Mouse (Mus musculus): ENCODE measurements at regions not wholly inside any gene's neighbourhood (a gene's known extent, or its start where the extent isn't known, plus 50 kb on each side); places are given as distances from the start of the nearest gene placed in this dataset.
A peak's percentile ranks its signal among the peaks of the same experiment; 100 is the strongest.

DNA sequence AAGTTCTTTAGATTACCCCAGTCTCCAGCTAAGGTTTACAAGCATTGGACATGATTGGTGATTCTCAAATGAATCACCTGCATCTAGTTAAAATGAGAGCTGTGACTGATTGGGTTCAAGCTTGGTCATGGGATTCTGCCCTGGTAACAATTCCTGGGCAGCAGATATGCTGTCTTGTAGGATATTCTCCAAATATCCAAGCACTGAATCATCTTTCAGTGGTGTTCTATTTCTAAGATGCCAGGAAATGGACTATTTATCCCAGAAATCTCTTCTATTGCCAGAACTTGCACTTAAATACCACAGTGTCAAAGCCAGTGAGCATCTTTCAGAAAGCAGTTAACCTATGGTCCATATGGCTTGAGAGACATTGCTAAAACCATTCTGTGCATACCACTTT lies 475.8 kb upstream of the Cdh11 start:
- no peak for DNase-seq (ENCODE audit: inconsistent age in 2 of 2, low spot score in 1 of 2)

DNA sequence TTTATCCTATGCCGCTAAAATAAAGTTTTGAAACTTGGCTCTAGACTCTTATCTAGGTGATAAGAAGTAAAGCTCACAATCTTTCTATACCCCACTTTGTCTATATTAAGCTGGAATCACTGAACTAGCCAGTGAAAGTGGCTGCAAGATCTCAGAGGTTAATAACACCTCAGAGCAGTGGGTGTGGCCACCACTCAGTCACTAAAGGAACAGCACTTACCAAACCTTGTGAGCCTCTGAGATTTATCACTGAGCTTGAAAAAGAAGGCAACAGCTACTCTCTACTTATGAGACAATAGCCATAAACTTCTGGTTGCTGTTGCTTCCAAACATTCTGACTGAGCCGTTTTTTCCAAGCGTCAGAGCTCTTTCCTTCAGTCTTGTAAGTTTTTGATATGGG lies 484.6 kb upstream of the Cdh11 start:
- DNase-seq (ENCODE audit: inconsistent age in 2 of 2, low spot score in 1 of 2): no peak

- no peak for DNase-seq (ENCODE audit: inconsistent age in 2 of 2, low spot score in 1 of 2)
Observed at GRCm38 (mm10) chr8:103270815-103271553, 485.5 kb upstream of the Cdh11 start.

DNA sequence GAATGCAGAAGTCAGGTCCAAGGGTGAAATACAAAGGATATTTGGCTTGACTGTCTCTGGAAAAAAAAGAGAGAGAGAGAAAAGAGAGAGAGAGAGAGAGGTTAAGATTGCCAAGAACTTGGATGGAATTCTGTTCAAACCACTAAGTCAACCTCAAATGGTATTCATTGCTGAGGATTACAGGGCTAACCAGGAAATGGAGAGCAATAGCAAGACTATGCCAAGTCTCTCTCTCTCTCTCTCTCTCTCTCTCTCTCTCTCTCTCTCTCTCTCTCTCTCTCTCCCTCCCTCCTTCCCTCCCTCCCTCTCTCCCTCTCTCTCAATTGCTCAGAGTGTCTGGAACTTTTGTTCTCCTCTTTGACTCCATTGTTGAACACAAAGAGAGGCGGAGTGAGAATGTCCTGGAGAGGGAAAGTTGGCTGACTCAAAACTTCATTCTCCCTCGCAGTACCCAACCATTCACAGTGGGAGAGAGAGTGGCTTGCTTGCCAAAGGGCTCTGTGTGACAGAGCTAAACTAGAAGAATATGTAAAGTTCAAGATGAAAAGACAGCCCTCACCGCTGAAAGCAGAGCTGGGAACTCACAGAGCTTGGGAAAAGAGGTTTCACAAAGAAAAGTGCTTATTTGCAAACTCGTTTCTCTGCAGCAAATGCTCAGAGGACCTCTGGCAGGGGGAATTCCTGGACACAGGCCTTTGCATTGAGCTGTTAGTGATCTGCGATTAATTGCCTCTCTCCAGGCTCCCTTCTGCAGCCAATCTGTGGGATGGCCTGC lies 487.1 kb upstream of the Cdh11 start:
- DNase-seq (ENCODE audit: inconsistent age in 2 of 2, low spot score in 1 of 2): no peak

DNA sequence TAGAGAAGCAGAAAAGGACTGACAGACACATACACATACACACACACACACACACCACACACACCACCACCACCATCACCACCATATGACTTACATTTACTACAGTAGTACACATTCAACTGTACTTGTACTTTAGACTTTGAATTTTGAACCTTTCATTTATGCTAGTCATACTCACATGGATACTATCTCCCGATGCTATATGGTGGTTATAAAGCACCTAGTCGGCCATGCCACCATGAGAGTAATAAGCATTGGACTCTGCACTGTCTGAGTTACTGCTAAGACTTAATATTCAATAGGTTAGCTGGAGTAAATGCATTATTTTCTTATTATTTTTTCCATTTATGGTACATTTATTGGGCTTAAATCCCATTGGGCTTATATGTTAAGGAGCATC lies 488.0 kb upstream of the Cdh11 start:
- DNase-seq (ENCODE audit: inconsistent age in 2 of 2, low spot score in 1 of 2): no peak

DNA sequence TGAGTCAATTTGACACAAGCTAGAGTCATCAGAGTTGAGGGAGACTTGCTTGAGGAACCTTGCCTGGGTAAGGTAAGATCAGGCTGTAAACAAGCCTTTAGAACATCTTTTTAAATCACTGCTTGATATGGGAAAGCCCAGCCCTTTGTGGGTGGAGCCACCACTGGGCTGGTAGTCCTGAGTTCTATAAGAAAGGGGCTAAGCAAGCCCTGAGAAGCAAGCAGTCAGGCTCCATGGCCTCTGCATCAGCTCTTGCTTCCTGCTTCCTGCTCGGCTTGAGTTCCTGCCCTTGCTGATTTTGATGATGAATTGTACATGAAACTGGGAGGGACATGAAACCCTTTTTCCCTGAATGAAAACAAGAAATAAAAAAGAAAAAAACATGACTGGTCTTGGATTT lies 496.4 kb upstream of the Cdh11 start:
- no peak for DNase-seq (ENCODE audit: inconsistent age in 2 of 2, low spot score in 1 of 2)

GRCm38 (mm10) chr8:103288561-103288974 lies 503.1 kb upstream of the Cdh11 start:
- DNase-seq (ENCODE audit: inconsistent age in 2 of 2, low spot score in 1 of 2): no peak

DNA sequence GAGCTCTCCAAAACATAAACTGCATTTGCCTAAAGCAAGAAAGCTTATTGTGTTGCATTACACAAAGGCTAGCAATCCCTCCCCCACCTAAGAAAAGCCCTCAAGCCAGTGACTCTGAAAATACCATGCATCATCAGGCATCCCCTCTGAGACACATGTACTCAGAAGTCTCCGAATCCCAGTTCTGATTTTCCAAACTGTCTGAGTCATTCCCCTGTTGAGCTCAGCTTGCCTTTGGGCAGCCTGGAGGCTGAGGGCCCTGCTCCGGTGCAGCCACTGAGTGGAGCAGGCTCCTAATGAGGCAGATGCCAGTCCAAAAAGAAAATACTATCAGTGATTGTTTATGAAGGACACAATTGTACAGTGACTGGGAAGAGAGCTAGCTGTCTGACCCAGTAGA lies 507.5 kb upstream of the Cdh11 start:
- DNase-seq (ENCODE audit: inconsistent age in 2 of 2, low spot score in 1 of 2): peak in 1 of 2 experiments; percentile 19

DNA sequence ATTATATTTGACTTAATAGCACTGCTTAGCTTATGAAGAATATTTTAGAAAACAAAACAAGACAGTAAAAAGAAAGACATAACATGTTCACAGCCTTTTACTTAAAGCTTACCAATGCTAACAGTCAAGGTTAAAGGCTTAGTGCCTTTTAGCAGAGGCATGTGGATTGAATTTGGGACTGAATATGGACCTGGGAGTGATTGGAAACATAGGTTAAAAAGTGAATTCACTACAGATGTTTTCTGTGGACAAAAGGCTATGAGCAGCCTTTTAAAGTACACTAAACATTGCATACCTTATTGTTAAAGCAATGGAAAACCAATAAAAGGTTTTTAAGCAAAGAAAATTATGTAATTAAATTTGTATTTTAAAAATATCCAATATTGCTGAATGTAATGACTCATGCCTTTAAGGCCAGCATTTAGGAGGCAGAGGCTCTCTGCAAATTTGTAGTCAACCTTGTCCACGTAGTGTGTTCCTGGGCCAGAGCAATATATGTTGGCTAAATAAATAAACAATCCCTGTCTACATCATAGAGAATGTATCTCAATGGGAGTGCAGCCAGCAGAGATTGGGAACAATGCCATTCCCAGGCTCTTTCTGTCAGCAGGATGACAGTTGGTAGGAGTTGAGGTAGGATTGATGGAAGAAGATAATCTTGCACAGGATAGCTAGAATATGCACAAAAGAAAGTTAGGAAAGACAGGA lies 521.2 kb upstream of the Cdh11 start:
- no peak for DNase-seq (ENCODE audit: inconsistent age in 2 of 2, low spot score in 1 of 2)

DNA sequence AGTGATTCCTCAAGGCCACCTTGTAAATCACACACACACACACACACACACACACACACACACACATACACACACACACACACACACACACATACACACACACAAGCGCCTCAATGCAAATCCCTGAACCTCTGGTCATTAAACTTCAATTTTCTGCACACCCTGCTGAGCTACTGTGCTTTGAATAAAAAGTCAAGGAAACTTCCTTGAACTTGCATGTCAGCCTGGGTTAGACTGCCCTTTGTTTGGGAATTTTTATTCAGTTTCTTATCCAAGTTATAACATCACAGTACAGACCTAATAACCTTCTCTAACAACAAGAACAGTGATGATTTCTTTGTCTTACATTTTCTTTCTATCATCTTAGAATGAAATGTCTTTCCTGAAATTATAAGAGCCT lies 528.1 kb upstream of the Cdh11 start:
- DNase-seq (ENCODE audit: inconsistent age in 2 of 2, low spot score in 1 of 2): peak; percentile 11 to 64

GRCm38 (mm10) chr8:103314279-103315022 lies 529.0 kb upstream of the Cdh11 start:
- no peak for DNase-seq (ENCODE audit: inconsistent age in 2 of 2, low spot score in 1 of 2)

GRCm38 (mm10) chr8:103315742-103316141 lies 530.3 kb upstream of the Cdh11 start:
- DNase-seq (ENCODE audit: inconsistent age in 2 of 2, low spot score in 1 of 2): peak in 1 of 2 experiments; percentile 44

- peak in 1 of 2 experiments; percentile 49 for DNase-seq (ENCODE audit: inconsistent age in 2 of 2, low spot score in 1 of 2)
Observed at GRCm38 (mm10) chr8:103316691-103317091, 531.2 kb upstream of the Cdh11 start.

- no peak for DNase-seq (ENCODE audit: inconsistent age in 2 of 2, low spot score in 1 of 2)
Observed at GRCm38 (mm10) chr8:103317149-103317725, 531.8 kb upstream of the Cdh11 start.

DNA sequence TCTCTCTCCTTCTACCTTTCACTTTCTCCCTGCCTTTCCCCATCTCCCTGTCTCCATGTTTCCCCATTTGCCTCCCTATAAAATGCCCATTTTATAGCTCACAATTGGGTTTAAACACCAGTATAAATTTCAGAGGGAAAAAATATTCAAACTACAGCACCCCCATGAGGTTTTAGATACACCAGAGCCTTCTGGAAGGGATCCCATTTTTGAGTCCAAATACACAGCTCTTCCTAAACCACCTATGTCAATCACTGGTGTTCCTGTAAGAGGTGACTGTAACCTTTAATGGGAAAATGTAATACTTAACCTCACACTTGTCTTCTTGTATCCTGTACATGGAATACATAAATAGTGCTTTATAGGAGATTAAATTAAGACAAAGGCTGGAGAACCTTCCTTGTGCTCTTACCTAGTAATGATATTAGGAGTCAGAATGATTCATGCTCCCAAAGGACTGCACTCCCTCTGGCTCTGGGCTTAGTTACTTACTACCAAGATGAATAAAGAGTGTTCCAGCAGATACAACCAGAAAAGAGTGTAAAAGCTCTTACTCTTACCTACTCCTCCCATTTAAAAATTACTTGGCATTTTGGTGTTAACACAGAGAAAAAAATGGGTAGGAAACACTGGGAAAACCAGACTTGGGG lies 538.7 kb upstream of the Cdh11 start:
- DNase-seq (ENCODE audit: inconsistent age in 2 of 2, low spot score in 1 of 2): no peak

- DNase-seq (ENCODE audit: inconsistent age in 2 of 2, low spot score in 1 of 2): no peak
Observed at GRCm38 (mm10) chr8:103331415-103331814, 546.0 kb upstream of the Cdh11 start.

DNA sequence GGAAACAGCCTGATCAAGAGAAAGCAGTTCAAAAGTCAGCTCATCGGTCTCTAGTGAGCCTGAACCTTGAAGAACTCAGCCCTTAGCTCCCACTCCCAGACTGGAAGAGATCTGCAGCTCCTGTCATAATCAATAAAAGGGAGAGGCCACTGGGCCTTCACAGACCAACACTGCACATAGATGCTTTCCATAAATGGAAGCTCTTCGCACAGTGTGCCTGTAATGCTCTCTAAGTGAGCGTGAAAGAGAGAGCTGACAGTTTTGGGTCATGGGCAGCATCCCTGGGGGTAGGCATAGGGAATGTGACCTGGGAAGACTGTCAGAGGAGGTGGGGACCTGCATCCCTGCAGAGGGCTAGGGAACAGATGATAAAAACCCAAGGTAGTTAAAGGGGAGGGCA lies 551.9 kb upstream of the Cdh11 start:
- DNase-seq (ENCODE audit: inconsistent age in 2 of 2, low spot score in 1 of 2): no peak

DNA sequence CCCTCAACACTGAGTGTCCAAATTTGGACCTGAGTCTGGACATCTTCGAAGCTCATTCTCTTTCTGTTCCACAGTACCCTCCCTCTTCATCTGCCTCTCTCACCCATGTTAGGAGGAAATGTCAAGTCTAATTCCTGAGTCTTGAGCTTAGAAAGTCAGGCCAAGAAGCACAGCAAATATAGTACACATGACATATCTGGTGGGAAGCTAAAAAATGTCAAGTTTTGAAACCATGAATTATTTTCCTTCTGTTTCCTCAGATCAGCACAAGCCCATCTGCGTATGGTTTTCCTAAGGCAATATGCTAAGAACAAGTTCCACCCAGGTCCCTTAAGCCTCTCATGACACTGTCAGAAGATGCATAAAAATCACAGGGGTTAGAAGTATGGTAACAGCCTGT lies 553.6 kb upstream of the Cdh11 start:
- no peak for DNase-seq (ENCODE audit: inconsistent age in 2 of 2, low spot score in 1 of 2)

DNA sequence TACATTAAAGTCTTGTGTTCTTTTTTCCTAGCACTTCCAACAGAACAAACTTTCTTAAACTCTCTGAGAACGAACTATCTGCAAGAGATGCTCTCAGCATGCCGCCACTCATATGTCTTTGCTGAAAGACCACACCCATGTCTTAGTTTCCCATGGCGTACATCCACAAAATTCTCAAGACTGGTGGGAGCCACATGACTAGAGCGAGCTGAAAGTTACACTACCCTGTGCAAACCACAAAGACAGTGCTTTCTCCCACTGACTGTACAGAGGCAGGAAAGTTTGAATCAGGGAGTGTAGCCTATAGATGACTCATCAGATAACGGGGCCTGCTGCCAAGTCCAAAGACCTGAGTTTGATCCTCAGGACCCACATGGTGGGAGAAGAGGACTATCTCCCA lies 554.5 kb upstream of the Cdh11 start:
- DNase-seq (ENCODE audit: inconsistent age in 2 of 2, low spot score in 1 of 2): no peak

GRCm38 (mm10) chr8:103343891-103344290 lies 558.4 kb upstream of the Cdh11 start:
- no peak for DNase-seq (ENCODE audit: inconsistent age in 2 of 2, low spot score in 1 of 2)

Measured in adrenal gland, adult (tissue).